Mouse (Mus musculus): ENCODE data around the gene Calcoco1. TPM values are rescaled to one million over a fixed set of nuclear protein-coding genes. Genes with fewer than 3 reads are reported as not detected.

The Calcoco1 gene
- total RNA-seq, 2 experiments from 2014 or later: 111 to 137 TPM

Small RNA genes within 50 kb of the gene (microRNA-seq; reads per million reads assigned to microRNA genes)
- gene Mir688 (ENCODE audit: borderline number of aligned reads in 2 of 2): 0 reads per million in 2 experiments

Other genes with a start within 250 kb of the Calcoco1 start
- not detected for gene Gm10337, start 218.5 kb downstream of the Calcoco1 start, total RNA-seq (2021)
- 1 to 10 TPM; 3.5 to 3.6 TPM for gene Map3k12, start 205.1 kb downstream of the Calcoco1 start, total RNA-seq (2021)
- 10 to 100 TPM; 45.5 to 48.2 TPM for gene Tarbp2, start 204.0 kb downstream of the Calcoco1 start, total RNA-seq (2021)
- gene Npff, start 197.2 kb downstream of the Calcoco1 start, total RNA-seq (2021): 1 to 10 TPM in 1 of 2 experiments, under 1 TPM in 1; 0.89 to 1.4 TPM
- gene Gm28047, start 97.1 kb downstream of the Calcoco1 start, total RNA-seq (2021): 1 to 10 TPM in 1 of 2 experiments, under 1 TPM in 1; 0.94 to 1.1 TPM
- gene Atf7, start 96.7 kb downstream of the Calcoco1 start, total RNA-seq (2021): 10 to 100 TPM; 52.3 to 56.5 TPM
- 10 to 100 TPM; 42.5 to 46.1 TPM for gene Atp5g2, start 49.8 kb downstream of the Calcoco1 start, total RNA-seq (2021)
- gene Hoxc13, start 198.9 kb upstream of the Calcoco1 start, total RNA-seq (2021): not detected
- gene Hoxc12, start 214.6 kb upstream of the Calcoco1 start, total RNA-seq (2021): not detected
- gene Hoxc11, start 232.2 kb upstream of the Calcoco1 start, total RNA-seq (2021): not detected
- not detected for gene Hoxc10, start 244.6 kb upstream of the Calcoco1 start, total RNA-seq (2021)
- gene Hoxc5, start 245.3 kb upstream of the Calcoco1 start, total RNA-seq (2021): not detected

All from heart, postnatal 36 days (tissue).